Mouse (Mus musculus) heart, postnatal 0 days (tissue): ENCODE data around the gene Lzts3. TPM values are rescaled to one million over a fixed set of nuclear protein-coding genes. Genes with fewer than 3 reads are reported as not detected.

Experiments used
- ATAC-seq: fragments of 200-750 bp; cut with Nextera tagmentation; 2 replicates; pipeline ENCODE4 v1.8.0; 2017; ENCODE audit warnings: low read depth, moderate number of reproducible peaks, moderate library complexity; ENCODE audit not compliant: insufficient read depth
- DNase-seq: peaks from one replicate; pipeline ENCODE4 v3.0.0-alpha.2; 2016; ENCODE audit warnings: low spot score
- H3K27ac ChIP-seq: fragments of 300-500 bp; sonication (generic); 2 replicates; pipeline ENCODE4 v1.5.1; 2014; ENCODE audit warnings: low read depth, mild to moderate bottlenecking
- H3K27me3 ChIP-seq: fragments of 300-500 bp; sonication (generic); 2 replicates; pipeline ENCODE4 v1.6.1; 2014; ENCODE audit warnings: low read length, mixed read lengths; ENCODE audit not compliant: control insufficient read depth, insufficient read depth
- H3K36me3 ChIP-seq: fragments of 300-500 bp; sonication (generic); replicated peaks from 2 replicates; pipeline ENCODE4 v1.6.1; 2014; ENCODE audit warnings: low read length, mixed read lengths; ENCODE audit not compliant: control insufficient read depth, insufficient read depth
- H3K4me1 ChIP-seq: fragments of 300-500 bp; sonication (generic); 2 replicates; pipeline ENCODE4 v1.6.1; 2014; ENCODE audit warnings: antibody characterized with exemption; ENCODE audit not compliant: control insufficient read depth, insufficient read depth
- H3K4me2 ChIP-seq: fragments of 300-500 bp; sonication (generic); 2 replicates; pipeline ENCODE4 v1.6.1; 2014; ENCODE audit warnings: low read depth, mild to moderate bottlenecking, low read length, moderate library complexity
- H3K4me3 ChIP-seq: fragments of 300-500 bp; sonication (generic); 2 replicates; pipeline ENCODE4 v1.5.1; 2014; ENCODE audit warnings: low read depth, low read length
- H3K9ac ChIP-seq: fragments of 300-500 bp; sonication (generic); replicated peaks from 2 replicates; pipeline ENCODE4 v1.6.1; 2014; ENCODE audit warnings: low read depth, low read length, mixed read lengths
- H3K9me3 ChIP-seq: fragments of 300-500 bp; sonication (generic); replicated peaks from 2 replicates; pipeline ENCODE4 v1.6.1; 2016; ENCODE audit warnings: low read length; ENCODE audit not compliant: control insufficient read depth
- CTCF ChIP-seq: IDR thresholded peaks from 2 replicates; pipeline ENCODE4 v1.5.1; 2016; ENCODE audit warnings: antibody characterized with exemption, control low read depth, low read depth
- EP300 ChIP-seq: IDR thresholded peaks from 2 replicates; pipeline ENCODE4 v1.6.1; 2016; ENCODE audit warnings: antibody characterized with exemption, low read depth
- WGBS: fragments of 180-500 bp; shearing (Covaris S2); extraction: QIAGEN DNeasy Blood & Tissue Kit; methylation state at CpG from one replicate; pipeline ENCODE4 v1.1.7; 2014; 5-methylcytosine and 5-hydroxymethylcytosine counted together
- polyA plus RNA-seq: library from polyadenylated mRNA; unstranded; fragments of >200 nt; fragmentation: Nextera tagmentation; extraction: Ambion mirVana; gene quantifications from 2 replicates; pipeline ENCODE4 v1.2.1, GENCODE M21; 2015
- total RNA-seq: library from RNA; depleted of rRNA; stranded (reverse); fragments of >200 nt; gene quantifications from 2 replicates; pipeline ENCODE4 v1.2.3, GENCODE M21; 2014; ENCODE audit warnings: low replicate concordance

The Lzts3 gene
- total and polyA plus RNA-seq, 2 experiments from 2014 or later = 0.77 to 5.3 TPM

- Histone ChIP-seq H3K27ac (no peak overlapping the region), H3K4me2 (no peak overlapping the region), H3K4me1 (no peaks in the 10 kb centered on the region), H3K27me3 (no peaks in the 10 kb centered on the region), H3K4me3 (no peak overlapping the region), H3K9me3 (no peaks in the 10 kb centered on the region), H3K9ac (no peak overlapping the region), H3K36me3 (peaks cover 56% of the 10 kb centered on the region)
- WGBS = 66% methylated on average over 4 of the region's 4 CpGs
- DNase-seq (no peak), ATAC-seq (no peak)
- TF ChIP-seq CTCF = no peak
- TF ChIP-seq EP300 = no peak
Observed at GRCm38 (mm10) chr2:130602195-130602594, 40.4 kb downstream of the Lzts3 start.

GRCm38 (mm10) chr2:130598399-130598798 lies 44.2 kb downstream of the Lzts3 start:
- DNase-seq = no peak
- Histone ChIP-seq H3K4me3 (no peak overlapping the region), H3K27me3 (no peaks in the 10 kb centered on the region), H3K4me1 (no peaks in the 10 kb centered on the region), H3K4me2 (no peak overlapping the region), H3K9ac (no peak overlapping the region), H3K27ac (no peak overlapping the region), H3K9me3 (no peaks in the 10 kb centered on the region), H3K36me3 (peaks cover 69% of the 10 kb centered on the region)
- TF ChIP-seq CTCF = no peak
- no peak for TF ChIP-seq EP300
- 60% methylated on average over 3 of the region's 3 CpGs for WGBS
- ATAC-seq = no peak

- ATAC-seq (peak; percentile 44; the same call in 1 of the 2 replicates), DNase-seq (peak; percentile 50)
- 0% methylated on average over 1 of the region's 1 CpGs for WGBS
Observed at GRCm38 (mm10) chr2:130597601-130598010, 45.0 kb downstream of the Lzts3 start.

DNA sequence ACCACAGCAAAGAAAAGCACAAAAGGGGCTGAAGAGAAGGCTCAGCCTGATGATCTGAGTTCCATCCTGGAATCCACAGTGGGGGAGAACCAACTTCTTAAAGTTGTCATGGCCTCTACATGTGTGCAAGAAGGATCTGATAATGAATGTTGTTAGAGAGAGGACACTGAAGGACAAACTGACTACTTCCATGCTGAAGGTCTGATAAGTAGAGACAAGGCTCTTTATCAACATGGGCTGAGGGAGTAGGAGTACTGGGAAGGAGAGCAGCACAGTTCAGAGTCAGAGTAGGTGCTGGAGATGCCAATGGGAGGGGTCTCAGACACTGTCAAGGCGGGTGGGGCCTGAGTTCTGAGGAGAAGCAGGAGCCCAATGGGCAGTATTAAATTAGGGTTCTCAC lies 47.0 kb downstream of the Lzts3 start:
- no peaks in the 10 kb centered on the region for H3K27me3 ChIP-seq
- no peak for ATAC-seq
- peaks cover 63% of the 10 kb centered on the region for H3K36me3 ChIP-seq
- WGBS = 71% methylated on average over 1 of the region's 1 CpGs
- H3K4me2 ChIP-seq = no peak overlapping the region
- DNase-seq = no peak
- no peak overlapping the region for H3K4me3 ChIP-seq
- H3K9me3 ChIP-seq = no peaks in the 10 kb centered on the region
- TF ChIP-seq CTCF (no peak), EP300 (no peak)
- no peaks in the 10 kb centered on the region for H3K4me1 ChIP-seq
- H3K27ac ChIP-seq = no peak overlapping the region
- no peak overlapping the region for H3K9ac ChIP-seq

More at GRCm38 (mm10) chr2:130597601-130598010, 45.0 kb downstream of the Lzts3 start:
- no peaks in the 10 kb centered on the region for H3K4me1 ChIP-seq
- no peaks in the 10 kb centered on the region for H3K27me3 ChIP-seq
- H3K4me2 ChIP-seq = no peak overlapping the region
- peaks cover 61% of the 10 kb centered on the region for H3K36me3 ChIP-seq
- no peaks in the 10 kb centered on the region for H3K9me3 ChIP-seq
- H3K4me3 ChIP-seq = no peak overlapping the region
- no peak overlapping the region for H3K27ac ChIP-seq
- TF ChIP-seq CTCF = peak; percentile 64
- TF ChIP-seq EP300 = no peak
- H3K9ac ChIP-seq = no peak overlapping the region

DNA sequence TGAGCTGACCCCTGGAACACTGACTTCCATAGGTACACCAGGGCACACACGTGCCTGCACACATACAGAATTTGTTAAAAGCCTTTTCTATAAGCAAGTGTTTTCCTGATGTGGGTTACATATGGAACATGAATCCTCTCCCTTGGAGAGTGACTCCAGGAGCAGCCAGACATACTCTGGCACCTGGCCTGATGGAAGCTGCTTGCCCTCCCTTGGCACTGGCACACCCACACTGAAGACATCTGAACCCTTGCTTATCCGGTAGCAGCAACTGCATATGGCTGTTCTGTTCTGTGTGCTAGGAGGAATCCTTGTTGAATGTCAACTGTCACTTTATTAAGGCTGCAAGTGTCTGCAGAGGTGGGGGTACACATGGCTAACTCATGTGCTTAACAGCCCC lies 51.6 kb downstream of the Lzts3 start:
- Histone ChIP-seq H3K4me3 (no peak overlapping the region), H3K9me3 (no peaks in the 10 kb centered on the region), H3K27me3 (no peaks in the 10 kb centered on the region), H3K27ac (no peak overlapping the region), H3K4me1 (no peaks in the 10 kb centered on the region; the same call in 1 of the 2 replicates), H3K9ac (no peak overlapping the region), H3K4me2 (no peak overlapping the region), H3K36me3 (peaks cover 25% of the 10 kb centered on the region)
- 95% methylated on average over 2 of the region's 2 CpGs for WGBS
- ATAC-seq = no peak
- DNase-seq = no peak
- no peak for TF ChIP-seq CTCF
- no peak for TF ChIP-seq EP300

- no peak overlapping the region; the same call in 1 of the 2 replicates for H3K27ac ChIP-seq
- no peak for TF ChIP-seq CTCF
- no peak for TF ChIP-seq EP300
- no peaks in the 10 kb centered on the region for H3K9me3 ChIP-seq
- no peak overlapping the region for H3K9ac ChIP-seq
- no peaks in the 10 kb centered on the region for H3K27me3 ChIP-seq
- ATAC-seq (no peak), DNase-seq (no peak)
- 80% methylated on average over 2 of the region's 2 CpGs for WGBS
- H3K36me3 ChIP-seq = peaks cover 16% of the 10 kb centered on the region
- no peak overlapping the region for H3K4me3 ChIP-seq
- H3K4me1 ChIP-seq = no peaks in the 10 kb centered on the region; the same call in 1 of the 2 replicates
- H3K4me2 ChIP-seq = no peak overlapping the region
Observed at GRCm38 (mm10) chr2:130589761-130590160, 52.8 kb downstream of the Lzts3 start.
